In genomic region chr3:96559911-96560850, GRCm38 (mm10) we compare ENCODE assay signal across 7 mouse cellular contexts. TPM values are rescaled to one million over a fixed set of nuclear protein-coding genes. Genes with fewer than 3 reads are reported as not detected.
DNase-seq lines count a peak whose midpoint lies in the region; ATAC-seq and TF ChIP-seq lines count a peak whose summit lies in the region.

No protein-coding gene starts in this region.

- dilution Hi-C loops in CH12.LX (cut with MboI; ENCODE audit: extremely low pct_ligation_motif_present, extremely low pct_unique_long_range_greater_than_20kb, low sequenced_read_pairs), result no loop called here

- no peak for TF ChIP-seq EP300 in CH12.LX (IDR thresholded peaks at IDR 0.05; ENCODE audit: low read length)

- peak overlapping the region; percentile 77 to 100 (median 78) for H3K4me3 ChIP-seq in CH12.LX (replicated peaks in 1 of 3; ENCODE audit: low read depth in 2 of 3, low read length in 2 of 3, poor library complexity in 1 of 3)
- H3K4me3 ChIP-seq in bone marrow, adult 2 months (replicated peaks; ENCODE audit: control insufficient read depth, low read depth, low read length), result peak overlapping the region; percentile 92
- H3K4me3 ChIP-seq in heart, embryonic 16.5 days (ENCODE audit: low read length), result peak overlapping the region; percentile 86
- H3K4me3 ChIP-seq in limb, embryonic 14.5 days (replicated peaks; ENCODE audit: low read length), result peak overlapping the region; percentile 60
- H3K4me3 ChIP-seq in stomach, embryonic 14.5 days (ENCODE audit: low read depth, low read length), result peak overlapping the region; percentile 66

- H3K4me1 ChIP-seq in CH12.LX (ENCODE audit: control insufficient read depth in 1 of 2, insufficient read depth in 2 of 2), result peaks cover 8 to 60% of the 10 kb centered on the region in 2 experiments
- H3K4me1 ChIP-seq in bone marrow, adult 2 months (ENCODE audit: control insufficient read depth, insufficient read depth, low read length), result peaks cover 6% of the 10 kb centered on the region
- H3K4me1 ChIP-seq in heart, embryonic 16.5 days (ENCODE audit: control insufficient read depth, insufficient read depth, low read length), result peaks cover 29% of the 10 kb centered on the region
- peaks cover 44% of the 10 kb centered on the region for H3K4me1 ChIP-seq in limb, embryonic 14.5 days (ENCODE audit: control insufficient read depth, insufficient read depth, low read length)
- H3K4me1 ChIP-seq in stomach, embryonic 14.5 days (ENCODE audit: control insufficient read depth, insufficient read depth, low read length), result peaks cover 54% of the 10 kb centered on the region

- no peak for TF ChIP-seq RAD21 in CH12.LX (IDR thresholded peaks at IDR 0.05; ENCODE audit: low read depth, low read length)

- peak overlapping the region; percentile 98 for H3K9ac ChIP-seq in CH12.LX (ENCODE audit: insufficient read depth, low read depth)
- H3K9ac ChIP-seq in heart, embryonic 16.5 days (ENCODE audit: low read length), result peak overlapping the region; percentile 96
- peak overlapping the region; percentile 89 for H3K9ac ChIP-seq in limb, embryonic 14.5 days (ENCODE audit: low read depth, low read length, severe bottlenecking)
- peak overlapping the region; percentile 92; the same call in 1 of the 2 replicates for H3K9ac ChIP-seq in stomach, embryonic 14.5 days (replicated peaks; ENCODE audit: low read depth, low read length)

- no peaks in the 10 kb centered on the region for H3K27me3 ChIP-seq in CH12.LX (replicated peaks)
- no peaks in the 10 kb centered on the region for H3K27me3 ChIP-seq in heart, embryonic 16.5 days (ENCODE audit: control insufficient read depth, insufficient read depth, low read length)
- no peaks in the 10 kb centered on the region for H3K27me3 ChIP-seq in limb, embryonic 14.5 days (ENCODE audit: control insufficient read depth, insufficient read depth, low read length)
- H3K27me3 ChIP-seq in stomach, embryonic 14.5 days (ENCODE audit: control insufficient read depth, insufficient read depth, low read length), result no peaks in the 10 kb centered on the region

- in situ Hi-C loops in CH12.LX (cut with MboI; ENCODE audit: low pct_ligation_motif_present, low pct_unique_long_range_greater_than_20kb, low sequenced_read_pairs), result no loop called here

- H3K9me3 ChIP-seq in CH12.LX (replicated peaks; ENCODE audit: low read length), result no peaks in the 10 kb centered on the region
- no peaks in the 10 kb centered on the region for H3K9me3 ChIP-seq in heart, embryonic 16.5 days (replicated peaks; ENCODE audit: control insufficient read depth, low read length)
- no peaks in the 10 kb centered on the region for H3K9me3 ChIP-seq in limb, embryonic 14.5 days (ENCODE audit: control insufficient read depth, low read length)
- no peaks in the 10 kb centered on the region for H3K9me3 ChIP-seq in stomach, embryonic 14.5 days (ENCODE audit: control insufficient read depth, low read depth, low read length)

- H3K4me2 ChIP-seq in CH12.LX (ENCODE audit: insufficient read depth, low read depth, poor library complexity, severe bottlenecking), result peak overlapping the region; percentile 97
- H3K4me2 ChIP-seq in heart, embryonic 16.5 days (ENCODE audit: low read depth, low read length), result peak overlapping the region; percentile 70
- H3K4me2 ChIP-seq in limb, embryonic 14.5 days (replicated peaks; ENCODE audit: low read depth, low read length, severe bottlenecking), result peak overlapping the region; percentile 79
- H3K4me2 ChIP-seq in stomach, embryonic 14.5 days (replicated peaks; ENCODE audit: low read depth, low read length), result peak overlapping the region; percentile 56

- peaks cover 41% of the 10 kb centered on the region for H3K79me2 ChIP-seq in CH12.LX (replicated peaks; ENCODE audit: control insufficient read depth, extremely low read depth, insufficient read depth, poor library complexity, severe bottlenecking)

- H3K36me3 ChIP-seq in CH12.LX (replicated peaks in 1 of 2; ENCODE audit: control insufficient read depth in 1 of 2, insufficient read depth in 1 of 2, low read length in 1 of 2), result peaks cover 28 to 30% of the 10 kb centered on the region in 2 experiments
- H3K36me3 ChIP-seq in heart, embryonic 16.5 days (ENCODE audit: control insufficient read depth, insufficient read depth), result peaks cover 21% of the 10 kb centered on the region
- H3K36me3 ChIP-seq in limb, embryonic 14.5 days (ENCODE audit: control insufficient read depth, insufficient read depth, low read length), result peaks cover 25% of the 10 kb centered on the region
- peaks cover 23% of the 10 kb centered on the region for H3K36me3 ChIP-seq in stomach, embryonic 14.5 days (ENCODE audit: control insufficient read depth, insufficient read depth, low read length)

- no peak for TF ChIP-seq CTCF in CH12.LX (conservative IDR thresholded peaks at IDR 0.05 in 1 of 2, IDR thresholded peaks at IDR 0.05 in 1 of 2; ENCODE audit: low read depth in 2 of 2, low read length in 2 of 2)
- no peak for TF ChIP-seq CTCF in bone marrow, adult 2 months (IDR thresholded peaks at IDR 0.05; ENCODE audit: control insufficient read depth, insufficient read depth, low read length)

- 7% methylated on average over 23 of the region's 23 CpGs for WGBS in bone marrow, adult 2 months
- WGBS in heart, embryonic 16.5 days, result 28% methylated on average over 23 of the region's 23 CpGs
- WGBS in limb, embryonic 14.5 days, result 88% methylated on average over 23 of the region's 23 CpGs
- WGBS in stomach, embryonic 14.5 days, result 74% methylated on average over 23 of the region's 23 CpGs

- no peak for TF ChIP-seq POLR2A in CH12.LX (IDR thresholded peaks at IDR 0.05; ENCODE audit: low read depth, low read length)
- TF ChIP-seq POLR2A in bone marrow, adult 2 months (IDR thresholded peaks at IDR 0.05; ENCODE audit: borderline replicate concordance, control insufficient read depth, low read depth, low read length), result no peak
- no peak for TF ChIP-seq POLR2A in limb, embryonic 14.5 days (IDR thresholded peaks at IDR 0.05; ENCODE audit: borderline replicate concordance, extremely low read depth, insufficient read depth, insufficient read length)

- H3K27ac ChIP-seq in CH12.LX (ENCODE audit: insufficient read depth, low read depth), result peak overlapping the region; percentile 86
- H3K27ac ChIP-seq in bone marrow, adult 2 months (ENCODE audit: control insufficient read depth, insufficient read depth, low read depth, low read length, poor library complexity), result peak overlapping the region; percentile 19
- peak overlapping the region; percentile 94 for H3K27ac ChIP-seq in heart, embryonic 16.5 days (ENCODE audit: low read length)
- H3K27ac ChIP-seq in limb, embryonic 14.5 days (replicated peaks; ENCODE audit: low read depth, low read length), result no peak overlapping the region
- H3K27ac ChIP-seq in stomach, embryonic 14.5 days (ENCODE audit: low read length), result peak overlapping the region; percentile 3; the same call in 1 of the 2 replicates

- no peak for ATAC-seq in heart, embryonic 16.5 days (replicated peaks; ENCODE audit: extremely low read depth, insufficient read depth, low FRiP score)
- no peak for ATAC-seq in limb, embryonic 14.5 days (ENCODE audit: low FRiP score, low read depth)
- no peak for ATAC-seq in stomach, embryonic 14.5 days (ENCODE audit: insufficient number of reproducible peaks, insufficient read depth, low FRiP score, low read depth)

- no peak for DNase-seq in CH12.LX (ENCODE audit: extremely low read depth)
- no peak for DNase-seq in limb, embryonic 14.5 days (ENCODE audit: low spot score)
- DNase-seq in layer of hippocampus, adult 8-10 months (ENCODE audit: low spot score in 2 of 2), result no peak
- DNase-seq in natural killer cell, adult 2 months (ENCODE audit: low spot score in 2 of 2), result no peak

RNA-seq across cellular contexts. Expression of gene Txnip, which starts 2.4 kb away (rescaled TPM):
- total RNA-seq in CH12.LX (2012; rRNA removed) (52.5 and 76.7 TPM in 2 replicates), CH12.LX (2014; rRNA removed) (184 and 220 TPM in 2 replicates)
- 39.2 and 41.8 TPM in 2 replicates for polyA plus RNA-seq in CH12.LX (2012; ENCODE audit: insufficient read length, low read depth)
- polyA plus RNA-seq in bone marrow, adult 2 months (2011; ENCODE audit: insufficient read depth, insufficient read length, low replicate concordance, missing spikeins), result 104 and 163 TPM in 2 replicates
- 209 and 226 TPM in 2 replicates for polyA plus RNA-seq in heart, embryonic 16.5 days (2015; fragmentation: Nextera tagmentation; extraction: Ambion mirVana)
- 211 and 272 TPM in 2 replicates for polyA plus RNA-seq in limb, embryonic 14.5 days (2012; rRNA removed)
- polyA plus RNA-seq in limb, embryonic 14.5 days (2014; fragmentation: Nextera tagmentation; extraction: Ambion mirVana), result 167 and 172 TPM in 2 replicates
- polyA plus RNA-seq in stomach, embryonic 14.5 days (2014; fragmentation: Nextera tagmentation; extraction: Ambion mirVana), result 155 and 168 TPM in 2 replicates
- 10 to 100 TPM; 23.9 to 39.1 (median 31.6) TPM for total RNA-seq in layer of hippocampus, adult 8-10 months (2022)

RNA-seq across cellular contexts. Expression of gene Gm16253, which starts 16.6 kb away (rescaled TPM):
- total RNA-seq in CH12.LX (2012; rRNA removed), result 0.38 and 0.72 TPM in 2 replicates
- total RNA-seq in CH12.LX (2014; rRNA removed), result not detected in 2 replicates
- polyA plus RNA-seq in CH12.LX (2012; ENCODE audit: insufficient read length, low read depth), result 0.46 TPM in 1 of 2 replicates, not detected in the other
- polyA plus RNA-seq in bone marrow, adult 2 months (2011; ENCODE audit: insufficient read depth, insufficient read length, low replicate concordance, missing spikeins), result not detected in 2 replicates
- polyA plus RNA-seq in heart, embryonic 16.5 days (2015; fragmentation: Nextera tagmentation; extraction: Ambion mirVana), result 1.3 and 1.4 TPM in 2 replicates
- 0.19 TPM in 1 of 2 replicates, not detected in the other for polyA plus RNA-seq in limb, embryonic 14.5 days (2012; rRNA removed)
- polyA plus RNA-seq in limb, embryonic 14.5 days (2014; fragmentation: Nextera tagmentation; extraction: Ambion mirVana), result 0.37 and 1.3 TPM in 2 replicates
- 0.69 and 1.9 TPM in 2 replicates for polyA plus RNA-seq in stomach, embryonic 14.5 days (2014; fragmentation: Nextera tagmentation; extraction: Ambion mirVana)
- total RNA-seq in layer of hippocampus, adult 8-10 months (2022), result not detected

RNA-seq across cellular contexts. Expression of gene Polr3gl, which starts 33.8 kb away (rescaled TPM):
- total RNA-seq in CH12.LX (2012; rRNA removed) (10.4 and 13.7 TPM in 2 replicates), CH12.LX (2014; rRNA removed) (15.7 and 16.6 TPM in 2 replicates)
- polyA plus RNA-seq in CH12.LX (2012; ENCODE audit: insufficient read length, low read depth), result 18.8 and 28.4 TPM in 2 replicates
- 61.0 and 72.3 TPM in 2 replicates for polyA plus RNA-seq in bone marrow, adult 2 months (2011; ENCODE audit: insufficient read depth, insufficient read length, low replicate concordance, missing spikeins)
- polyA plus RNA-seq in heart, embryonic 16.5 days (2015; fragmentation: Nextera tagmentation; extraction: Ambion mirVana), result 33.4 and 36.4 TPM in 2 replicates
- 36.5 and 51.7 TPM in 2 replicates for polyA plus RNA-seq in limb, embryonic 14.5 days (2012; rRNA removed)
- 11.9 and 15.3 TPM in 2 replicates for polyA plus RNA-seq in limb, embryonic 14.5 days (2014; fragmentation: Nextera tagmentation; extraction: Ambion mirVana)
- 21.5 and 29.5 TPM in 2 replicates for polyA plus RNA-seq in stomach, embryonic 14.5 days (2014; fragmentation: Nextera tagmentation; extraction: Ambion mirVana)
- total RNA-seq in layer of hippocampus, adult 8-10 months (2022), result 10 to 100 TPM; 30.1 to 38.6 (median 32.5) TPM

RNA-seq across cellular contexts. Expression of gene Hfe2, which starts 35.2 kb away (rescaled TPM):
- total RNA-seq in CH12.LX (2012; rRNA removed) (not detected in 2 replicates), CH12.LX (2014; rRNA removed) (not detected in 2 replicates)
- polyA plus RNA-seq in CH12.LX (2012; ENCODE audit: insufficient read length, low read depth), result not detected in 2 replicates
- polyA plus RNA-seq in bone marrow, adult 2 months (2011; ENCODE audit: insufficient read depth, insufficient read length, low replicate concordance, missing spikeins), result 0.75 TPM in 1 of 2 replicates, not detected in the other
- polyA plus RNA-seq in heart, embryonic 16.5 days (2015; fragmentation: Nextera tagmentation; extraction: Ambion mirVana), result 8.5 and 10.9 TPM in 2 replicates
- polyA plus RNA-seq in limb, embryonic 14.5 days (2012; rRNA removed), result 21.4 and 26.7 TPM in 2 replicates
- polyA plus RNA-seq in limb, embryonic 14.5 days (2014; fragmentation: Nextera tagmentation; extraction: Ambion mirVana), result 14.6 and 20.5 TPM in 2 replicates
- polyA plus RNA-seq in stomach, embryonic 14.5 days (2014; fragmentation: Nextera tagmentation; extraction: Ambion mirVana), result 0.20 TPM in 1 of 2 replicates, not detected in the other
- total RNA-seq in layer of hippocampus, adult 8-10 months (2022), result under 1 TPM in 2 of 4 experiments, not detected in 2; 0.16 to 0.22 TPM

RNA-seq across cellular contexts. Expression of gene Ankrd34a, which starts 36.3 kb away (rescaled TPM):
- total RNA-seq in CH12.LX (2012; rRNA removed) (0.04 TPM in 2 replicates), CH12.LX (2014; rRNA removed) (not detected in 2 replicates)
- 0.11 TPM in 1 of 2 replicates, not detected in the other for polyA plus RNA-seq in CH12.LX (2012; ENCODE audit: insufficient read length, low read depth)
- not detected in 2 replicates for polyA plus RNA-seq in bone marrow, adult 2 months (2011; ENCODE audit: insufficient read depth, insufficient read length, low replicate concordance, missing spikeins)
- 6.9 and 7.2 TPM in 2 replicates for polyA plus RNA-seq in heart, embryonic 16.5 days (2015; fragmentation: Nextera tagmentation; extraction: Ambion mirVana)
- 1.8 and 2.7 TPM in 2 replicates for polyA plus RNA-seq in limb, embryonic 14.5 days (2012; rRNA removed)
- 2.7 TPM in 2 replicates for polyA plus RNA-seq in limb, embryonic 14.5 days (2014; fragmentation: Nextera tagmentation; extraction: Ambion mirVana)
- polyA plus RNA-seq in stomach, embryonic 14.5 days (2014; fragmentation: Nextera tagmentation; extraction: Ambion mirVana), result 2.9 and 3.4 TPM in 2 replicates
- 10 to 100 TPM; 49.5 to 56.2 (median 52.6) TPM for total RNA-seq in layer of hippocampus, adult 8-10 months (2022)
